Mouse (Mus musculus) G1E (cell line): ENCODE data around the gene Trappc6a.

Experiments used
- CTCF ChIP-seq: IDR thresholded peaks from 2 replicates; pipeline ENCODE4 v1.5.1; 2012; ENCODE audit warnings: low read depth, low read length, inconsistent platforms, mixed read lengths
- GATA1 ChIP-seq: IDR thresholded peaks from 2 replicates; pipeline ENCODE4 v1.6.1; 2012; ENCODE audit warnings: borderline replicate concordance, low read length, inconsistent platforms, mixed read lengths
- GATA2 ChIP-seq: IDR thresholded peaks from 2 replicates; pipeline ENCODE4 v1.6.1; 2012; ENCODE audit warnings: low read depth, low read length, inconsistent platforms, borderline replicate concordance
- POLR2AphosphoS5 ChIP-seq: IDR thresholded peaks from 2 replicates; pipeline ENCODE4 v1.6.1; 2012; ENCODE audit warnings: low read depth, low read length, inconsistent platforms; ENCODE audit not compliant: insufficient replicate concordance
- TAL1 ChIP-seq: conservative IDR thresholded peaks from 2 replicates; pipeline ENCODE4 v1.6.1; 2012; ENCODE audit warnings: low read depth, low read length, inconsistent platforms, mixed read lengths

GRCm38 (mm10) chr7:19501658-19502057, 6.5 kb upstream of the Trappc6a start:
- TF ChIP-seq CTCF, result no peak
- TF ChIP-seq POLR2AphosphoS5, result no peak
- TF ChIP-seq TAL1, result no peak
- TF ChIP-seq GATA1, result no peak
- TF ChIP-seq GATA2, result no peak
